Mouse (Mus musculus): ENCODE data around the gene Capn5. TPM values are rescaled to one million over a fixed set of nuclear protein-coding genes. Genes with fewer than 3 reads are reported as not detected.
"Not testable (repeated sequence)": the region's sequence is repeated elsewhere in the genome, so short reads cannot be mapped to it uniquely, and the experiment has no call there.

Capn5 gene
- polyA plus RNA-seq, 1 experiment from 2014 or later, result 14.1 TPM

- no peak overlapping the region for H3K27ac ChIP-seq (ENCODE audit: low read length)
- H3K27me3 ChIP-seq (ENCODE audit: control insufficient read depth, insufficient read depth, low read depth, low read length), result peaks cover 45% of the 10 kb centered on the region
- 2% methylated on average over 61 of the region's 61 CpGs for WGBS (ENCODE audit: insufficient replicate concordance)
- H3K36me3 ChIP-seq (ENCODE audit: control insufficient read depth, insufficient read depth), result no peaks in the 10 kb centered on the region
- no peaks in the 10 kb centered on the region for H3K9me3 ChIP-seq (replicated peaks; ENCODE audit: control insufficient read depth, low read length)
- H3K4me2 ChIP-seq (ENCODE audit: low read depth, low read length), result peak overlapping the region; percentile 50
- peak overlapping the region; percentile 39 for H3K4me3 ChIP-seq (ENCODE audit: low read depth, low read length)
- no peak for ATAC-seq (ENCODE audit: low read depth)
- no peak overlapping the region for H3K9ac ChIP-seq (ENCODE audit: low read depth, low read length)
- peaks cover 17% of the 10 kb centered on the region for H3K4me1 ChIP-seq (ENCODE audit: control insufficient read depth, low read depth, low read length)
Measured at GRCm38 (mm10) chr7:98194026-98194792, 16.1 kb upstream of the Capn5 start.

GRCm38 (mm10) chr7:98193515-98194025 lies 15.5 kb upstream of the Capn5 start:
- Histone ChIP-seq H3K9me3 (replicated peaks; ENCODE audit: control insufficient read depth, low read length) (no peaks in the 10 kb centered on the region), H3K27ac (ENCODE audit: low read length) (no peak overlapping the region), H3K4me2 (ENCODE audit: low read depth, low read length) (peak overlapping the region; percentile 50), H3K36me3 (ENCODE audit: control insufficient read depth, insufficient read depth) (no peaks in the 10 kb centered on the region), H3K4me1 (ENCODE audit: control insufficient read depth, low read depth, low read length) (peaks cover 17% of the 10 kb centered on the region), H3K9ac (ENCODE audit: low read depth, low read length) (no peak overlapping the region), H3K4me3 (ENCODE audit: low read depth, low read length) (peak overlapping the region; percentile 39), H3K27me3 (ENCODE audit: control insufficient read depth, insufficient read depth, low read depth, low read length) (peaks cover 45% of the 10 kb centered on the region)
- 4% methylated on average over 36 of the region's 36 CpGs for WGBS (ENCODE audit: insufficient replicate concordance)
- peak; percentile 26; the same call in 1 of the 2 replicates for ATAC-seq (ENCODE audit: low read depth)

GRCm38 (mm10) chr7:98191571-98192250 lies 13.6 kb upstream of the Capn5 start:
- Histone ChIP-seq H3K4me2 (ENCODE audit: low read depth, low read length) (no peak overlapping the region), H3K4me1 (ENCODE audit: control insufficient read depth, low read depth, low read length) (peaks cover 17% of the 10 kb centered on the region), H3K36me3 (ENCODE audit: control insufficient read depth, insufficient read depth) (no peaks in the 10 kb centered on the region), H3K9me3 (replicated peaks; ENCODE audit: control insufficient read depth, low read length) (no peaks in the 10 kb centered on the region), H3K9ac (ENCODE audit: low read depth, low read length) (no peak overlapping the region), H3K27ac (ENCODE audit: low read length) (no peak overlapping the region), H3K4me3 (ENCODE audit: low read depth, low read length) (no peak overlapping the region), H3K27me3 (ENCODE audit: control insufficient read depth, insufficient read depth, low read depth, low read length) (peaks cover 45% of the 10 kb centered on the region)
- 53% methylated on average over 17 of the region's 17 CpGs for WGBS (ENCODE audit: insufficient replicate concordance)
- peak; percentile 22; the same call in 1 of the 2 replicates for ATAC-seq (ENCODE audit: low read depth)

- Histone ChIP-seq H3K36me3 (ENCODE audit: control insufficient read depth, insufficient read depth) (no peaks in the 10 kb centered on the region), H3K4me1 (ENCODE audit: control insufficient read depth, low read depth, low read length) (peaks cover 17% of the 10 kb centered on the region), H3K27me3 (ENCODE audit: control insufficient read depth, insufficient read depth, low read depth, low read length) (peaks cover 37% of the 10 kb centered on the region), H3K27ac (ENCODE audit: low read length) (no peak overlapping the region), H3K9me3 (replicated peaks; ENCODE audit: control insufficient read depth, low read length) (no peaks in the 10 kb centered on the region), H3K4me3 (ENCODE audit: low read depth, low read length) (no peak overlapping the region), H3K9ac (ENCODE audit: low read depth, low read length) (no peak overlapping the region), H3K4me2 (ENCODE audit: low read depth, low read length) (no peak overlapping the region)
- ATAC-seq (ENCODE audit: low read depth), result no peak
- WGBS (ENCODE audit: insufficient replicate concordance), result 54% methylated on average over 1 of the region's 1 CpGs
Measured at GRCm38 (mm10) chr7:98190578-98190977, 12.5 kb upstream of the Capn5 start.

- Histone ChIP-seq H3K9me3 (replicated peaks; ENCODE audit: control insufficient read depth, low read length) (no peaks in the 10 kb centered on the region), H3K27ac (ENCODE audit: low read length) (no peak overlapping the region), H3K27me3 (ENCODE audit: control insufficient read depth, insufficient read depth, low read depth, low read length) (peaks cover 29% of the 10 kb centered on the region), H3K36me3 (ENCODE audit: control insufficient read depth, insufficient read depth) (no peaks in the 10 kb centered on the region), H3K9ac (ENCODE audit: low read depth, low read length) (no peak overlapping the region), H3K4me1 (ENCODE audit: control insufficient read depth, low read depth, low read length) (peaks cover 17% of the 10 kb centered on the region), H3K4me3 (ENCODE audit: low read depth, low read length) (no peak overlapping the region), H3K4me2 (ENCODE audit: low read depth, low read length) (no peak overlapping the region)
- 21% methylated on average over 3 of the region's 3 CpGs for WGBS (ENCODE audit: insufficient replicate concordance)
- ATAC-seq (ENCODE audit: low read depth), result no peak; the same call in 1 of the 2 replicates
Measured at GRCm38 (mm10) chr7:98189745-98190144, 11.7 kb upstream of the Capn5 start.

GRCm38 (mm10) chr7:98188680-98189079 lies 10.6 kb upstream of the Capn5 start:
- Histone ChIP-seq H3K4me3 (ENCODE audit: low read depth, low read length) (no peak overlapping the region), H3K27ac (ENCODE audit: low read length) (no peak overlapping the region), H3K36me3 (ENCODE audit: control insufficient read depth, insufficient read depth) (no peaks in the 10 kb centered on the region), H3K4me2 (ENCODE audit: low read depth, low read length) (no peak overlapping the region), H3K9ac (ENCODE audit: low read depth, low read length) (no peak overlapping the region), H3K4me1 (ENCODE audit: control insufficient read depth, low read depth, low read length) (peaks cover 10% of the 10 kb centered on the region), H3K9me3 (replicated peaks; ENCODE audit: control insufficient read depth, low read length) (no peaks in the 10 kb centered on the region), H3K27me3 (ENCODE audit: control insufficient read depth, insufficient read depth, low read depth, low read length) (peaks cover 18% of the 10 kb centered on the region)
- 77% methylated on average over 2 of the region's 2 CpGs for WGBS (ENCODE audit: insufficient replicate concordance)
- ATAC-seq (ENCODE audit: low read depth), result no peak

- no peak for ATAC-seq (ENCODE audit: low read depth)
- Histone ChIP-seq H3K36me3 (ENCODE audit: control insufficient read depth, insufficient read depth) (no peaks in the 10 kb centered on the region), H3K4me3 (ENCODE audit: low read depth, low read length) (no peak overlapping the region), H3K4me1 (ENCODE audit: control insufficient read depth, low read depth, low read length) (peaks cover 6% of the 10 kb centered on the region), H3K9ac (ENCODE audit: low read depth, low read length) (no peak overlapping the region), H3K9me3 (replicated peaks; ENCODE audit: control insufficient read depth, low read length) (no peaks in the 10 kb centered on the region), H3K27me3 (ENCODE audit: control insufficient read depth, insufficient read depth, low read depth, low read length) (peaks cover 14% of the 10 kb centered on the region), H3K27ac (ENCODE audit: low read length) (no peak overlapping the region), H3K4me2 (ENCODE audit: low read depth, low read length) (no peak overlapping the region)
- 92% methylated on average over 2 of the region's 2 CpGs for WGBS (ENCODE audit: insufficient replicate concordance)
Measured at GRCm38 (mm10) chr7:98188238-98188637, 10.2 kb upstream of the Capn5 start.

- H3K9me3 ChIP-seq (replicated peaks; ENCODE audit: control insufficient read depth, low read length); ATAC-seq (ENCODE audit: low read depth); H3K9ac ChIP-seq (ENCODE audit: low read depth, low read length); H3K4me3 ChIP-seq (ENCODE audit: low read depth, low read length); H3K4me1 ChIP-seq (ENCODE audit: control insufficient read depth, low read depth, low read length); H3K27ac ChIP-seq (ENCODE audit: low read length); H3K36me3 ChIP-seq (ENCODE audit: control insufficient read depth, insufficient read depth); H3K27me3 ChIP-seq (ENCODE audit: control insufficient read depth, insufficient read depth, low read depth, low read length); H3K4me2 ChIP-seq (ENCODE audit: low read depth, low read length): not testable (repeated sequence)
- 38% methylated on average over 3 of the region's 3 CpGs for WGBS (ENCODE audit: insufficient replicate concordance)
Measured at GRCm38 (mm10) chr7:98187332-98187731, 9.3 kb upstream of the Capn5 start.

GRCm38 (mm10) chr7:98186637-98187036 lies 8.6 kb upstream of the Capn5 start:
- Histone ChIP-seq H3K4me1 (ENCODE audit: control insufficient read depth, low read depth, low read length) (peaks cover 6% of the 10 kb centered on the region), H3K9ac (ENCODE audit: low read depth, low read length) (no peak overlapping the region), H3K4me3 (ENCODE audit: low read depth, low read length) (no peak overlapping the region), H3K36me3 (ENCODE audit: control insufficient read depth, insufficient read depth) (no peaks in the 10 kb centered on the region), H3K4me2 (ENCODE audit: low read depth, low read length) (no peak overlapping the region), H3K27me3 (ENCODE audit: control insufficient read depth, insufficient read depth, low read depth, low read length) (no peaks in the 10 kb centered on the region), H3K27ac (ENCODE audit: low read length) (no peak overlapping the region), H3K9me3 (replicated peaks; ENCODE audit: control insufficient read depth, low read length) (no peaks in the 10 kb centered on the region)
- WGBS (ENCODE audit: insufficient replicate concordance), result 70% methylated on average over 8 of the region's 8 CpGs
- ATAC-seq (ENCODE audit: low read depth), result no peak
